Mouse (Mus musculus): ENCODE results near the gene Ecel1.

DNA sequence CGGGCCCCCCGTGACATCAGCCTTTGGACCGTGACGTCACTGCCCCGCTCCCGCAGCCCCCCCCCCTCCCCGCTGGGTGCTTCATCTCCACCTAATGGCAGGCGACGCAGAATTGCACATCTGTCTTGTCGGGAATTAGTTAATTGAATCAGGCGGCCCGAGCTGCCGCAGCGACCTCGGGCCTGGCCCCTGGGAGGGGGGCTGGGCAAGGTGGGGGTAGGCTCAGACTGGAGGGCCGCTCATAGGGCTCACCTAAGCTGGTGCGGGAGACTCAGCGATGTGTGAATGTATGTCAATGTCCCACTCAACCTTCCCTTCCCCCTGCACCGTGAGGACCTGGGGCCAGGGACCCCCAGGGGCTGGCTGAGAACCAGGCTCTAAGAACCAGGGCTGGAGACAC is 14.1 kb upstream of the Ecel1 start:
- no peak for TF ChIP-seq EP300 (IDR thresholded peaks at IDR 0.05; ENCODE audit: low read depth)
- TF ChIP-seq CTCF (IDR thresholded peaks at IDR 0.05; ENCODE audit: low read depth), result no peak

Measured in liver, embryonic 14.5 days (tissue).